Mouse (Mus musculus) hindbrain, postnatal 0 days (tissue): ENCODE data around the gene Csmd2. TPM values are rescaled to one million over a fixed set of nuclear protein-coding genes. Genes with fewer than 3 reads are reported as not detected.

Experiments used
- ATAC-seq: fragments of 200-750 bp; cut with Nextera tagmentation; 2 replicates; pipeline ENCODE4 v1.8.0; 2017; ENCODE audit warnings: mild to moderate bottlenecking, moderate TSS enrichment, moderate library complexity
- DNase-seq: peaks from one replicate; pipeline ENCODE4 v3.0.0-alpha.2; 2015; ENCODE audit warnings: low spot score
- H3K27ac ChIP-seq: fragments of 300-500 bp; sonication (generic); 2 replicates; pipeline ENCODE4 v1.5.1; 2014; ENCODE audit warnings: mild to moderate bottlenecking
- H3K27me3 ChIP-seq: fragments of 300-500 bp; sonication (generic); 2 replicates; pipeline ENCODE4 v1.6.1; 2014; ENCODE audit warnings: low read length, mixed read lengths; ENCODE audit not compliant: insufficient read depth
- H3K36me3 ChIP-seq: fragments of 300-500 bp; sonication (generic); 2 replicates; pipeline ENCODE4 v1.6.1; 2014; ENCODE audit warnings: low read length, mixed read lengths; ENCODE audit not compliant: insufficient read depth
- H3K4me1 ChIP-seq: fragments of 300-500 bp; sonication (generic); 2 replicates; pipeline ENCODE4 v1.6.1; 2014; ENCODE audit warnings: antibody characterized with exemption, low read length, mixed read lengths; ENCODE audit not compliant: insufficient read depth
- H3K4me2 ChIP-seq: fragments of 300-500 bp; sonication (generic); 2 replicates; pipeline ENCODE4 v1.6.1; 2014; ENCODE audit warnings: low read depth, mild to moderate bottlenecking, low read length, moderate library complexity, mixed read lengths
- H3K4me3 ChIP-seq: fragments of 300-500 bp; sonication (generic); 2 replicates; pipeline ENCODE4 v1.5.1; 2014; ENCODE audit warnings: low read length
- H3K9ac ChIP-seq: fragments of 300-500 bp; sonication (generic); replicated peaks from 2 replicates; pipeline ENCODE4 v1.6.1; 2014; ENCODE audit warnings: mild to moderate bottlenecking, low read length, moderate library complexity, mixed read lengths
- H3K9me3 ChIP-seq: fragments of 300-500 bp; sonication (generic); 2 replicates; pipeline ENCODE4 v1.6.1; 2016; ENCODE audit warnings: low read length, mixed read lengths
- CTCF ChIP-seq: IDR thresholded peaks from 2 replicates; pipeline ENCODE4 v1.5.1; 2016; ENCODE audit warnings: antibody characterized with exemption, control low read depth, low read depth
- WGBS: fragments of 180-500 bp; shearing (Covaris S2); extraction: QIAGEN DNeasy Blood & Tissue Kit; methylation state at CpG from one replicate; pipeline ENCODE4 v1.1.7; 2014; 5-methylcytosine and 5-hydroxymethylcytosine counted together
- polyA plus RNA-seq: library from polyadenylated mRNA; unstranded; fragments of >200 nt; fragmentation: Nextera tagmentation; extraction: Ambion mirVana; gene quantifications from 2 replicates; pipeline ENCODE4 v1.2.1, GENCODE M21; 2015
- total RNA-seq: library from RNA; depleted of rRNA; stranded (reverse); fragments of >200 nt; gene quantifications from 2 replicates; pipeline ENCODE4 v1.2.3, GENCODE M21; 2014

Gene Csmd2
- total and polyA plus RNA-seq, 2 experiments from 2014 or later: 8.2 to 41.3 TPM

DNA sequence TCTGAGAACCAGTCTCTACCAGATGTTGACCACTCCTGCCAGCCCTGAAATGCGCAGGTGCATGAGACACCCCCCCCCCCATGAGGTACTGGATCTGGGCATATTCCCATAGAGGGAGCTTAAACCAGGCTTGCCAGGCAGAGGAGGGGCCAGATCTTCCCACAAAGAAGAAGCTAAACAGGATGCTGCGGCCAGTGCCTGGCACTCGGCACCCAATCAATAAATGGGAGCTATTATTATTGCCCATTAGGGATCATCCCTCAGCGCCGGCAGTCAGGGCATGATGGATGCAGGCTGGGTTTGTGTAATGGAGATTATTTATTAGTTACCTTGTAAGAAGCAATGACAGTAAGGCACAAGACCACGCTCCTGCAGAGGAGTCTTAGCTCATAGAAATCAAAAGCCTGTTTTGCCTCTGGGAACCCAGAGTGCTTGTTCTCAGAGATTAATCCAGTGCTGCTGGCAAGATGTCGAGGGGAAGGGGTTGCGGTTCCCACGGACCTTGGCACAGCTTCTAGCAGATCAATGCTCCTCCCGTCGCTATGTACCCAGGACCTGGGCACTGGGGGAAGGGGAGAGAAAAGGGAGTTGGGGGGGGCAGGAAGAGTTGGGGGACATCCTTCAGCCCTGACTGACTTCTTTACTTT, 146.8 kb downstream of the Csmd2 start:
- H3K27ac ChIP-seq: peak overlapping the region; percentile 52
- peak overlapping the region; percentile 27 for H3K4me2 ChIP-seq
- DNase-seq (peak; percentile 47), ATAC-seq (0 out of 2 replicates have a peak, but pooled peaks have one; percentile 15)
- WGBS: 29% methylated on average over 11 of the region's 11 CpGs
- no peaks in the 10 kb centered on the region for H3K27me3 ChIP-seq
- no peaks in the 10 kb centered on the region for H3K36me3 ChIP-seq
- H3K4me1 ChIP-seq: peaks cover 21% of the 10 kb centered on the region
- H3K9me3 ChIP-seq: no peaks in the 10 kb centered on the region
- TF ChIP-seq CTCF: no peak
- H3K9ac ChIP-seq: no peak overlapping the region
- H3K4me3 ChIP-seq: no peak overlapping the region

DNA sequence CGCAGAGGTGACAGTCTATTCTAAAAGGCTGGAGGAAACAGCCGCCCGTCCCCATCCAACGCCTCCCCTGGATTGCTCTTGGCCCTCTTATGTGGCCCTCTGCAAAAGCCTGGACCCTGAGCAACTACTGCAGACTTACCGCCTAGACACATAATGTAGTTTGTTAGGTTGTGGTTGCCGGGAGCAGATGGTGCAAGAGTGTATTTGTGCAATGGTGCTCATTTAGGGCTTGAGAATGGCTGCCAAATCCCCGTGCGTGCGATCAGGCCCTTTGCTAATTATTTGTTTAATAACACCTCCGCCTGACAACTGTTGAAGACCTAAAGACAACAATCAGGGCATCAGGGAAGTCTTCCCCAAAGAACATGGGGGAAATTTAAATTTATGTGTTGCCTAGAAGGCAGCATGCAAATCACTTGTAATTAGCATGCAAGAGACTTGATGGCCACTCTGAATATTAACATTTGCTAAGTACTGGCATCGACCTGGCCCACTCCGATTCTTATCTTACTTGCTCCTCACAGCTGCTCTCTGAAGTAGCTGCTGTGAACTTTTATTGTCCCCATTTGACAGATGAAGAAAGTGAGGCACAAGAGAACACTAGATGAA, 147.5 kb downstream of the Csmd2 start:
- Histone ChIP-seq H3K9ac (no peak overlapping the region), H3K27ac (peak overlapping the region; percentile 52; the same call in 1 of the 2 replicates), H3K4me3 (no peak overlapping the region), H3K9me3 (no peaks in the 10 kb centered on the region), H3K27me3 (no peaks in the 10 kb centered on the region), H3K36me3 (no peaks in the 10 kb centered on the region), H3K4me1 (peaks cover 21% of the 10 kb centered on the region), H3K4me2 (peak overlapping the region; percentile 27)
- ATAC-seq (no peak), DNase-seq (peak; percentile 53)
- 36% methylated on average over 12 of the region's 12 CpGs for WGBS
- TF ChIP-seq CTCF: no peak

DNA sequence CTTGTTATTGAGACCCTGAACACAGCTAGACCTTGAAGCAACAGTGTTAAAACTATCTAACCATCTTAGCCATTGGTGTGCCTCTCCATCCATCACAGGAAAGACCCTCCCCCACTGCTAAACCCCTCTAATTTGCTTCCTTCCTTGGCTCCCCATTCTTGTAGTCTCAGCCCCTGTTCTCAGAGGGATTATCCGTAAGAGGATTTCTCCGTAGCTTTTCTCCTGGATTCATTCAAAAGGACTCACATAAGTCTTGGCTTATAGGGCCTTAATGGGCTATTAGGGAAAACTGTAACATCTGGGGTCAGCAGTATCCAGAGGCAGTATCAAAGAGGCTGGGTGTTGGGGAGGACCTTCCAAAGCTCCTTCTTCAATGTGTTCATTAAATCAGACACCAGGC, 152.3 kb downstream of the Csmd2 start:
- no peak for TF ChIP-seq CTCF
- no peak overlapping the region for H3K9ac ChIP-seq
- no peak for DNase-seq
- H3K27ac ChIP-seq: no peak overlapping the region
- ATAC-seq: no peak
- peaks cover 16% of the 10 kb centered on the region for H3K4me1 ChIP-seq
- no peak overlapping the region for H3K4me2 ChIP-seq
- no peaks in the 10 kb centered on the region for H3K27me3 ChIP-seq
- 73% methylated on average over 2 of the region's 2 CpGs for WGBS
- H3K36me3 ChIP-seq: no peaks in the 10 kb centered on the region
- H3K4me3 ChIP-seq: no peak overlapping the region
- no peaks in the 10 kb centered on the region for H3K9me3 ChIP-seq

DNA sequence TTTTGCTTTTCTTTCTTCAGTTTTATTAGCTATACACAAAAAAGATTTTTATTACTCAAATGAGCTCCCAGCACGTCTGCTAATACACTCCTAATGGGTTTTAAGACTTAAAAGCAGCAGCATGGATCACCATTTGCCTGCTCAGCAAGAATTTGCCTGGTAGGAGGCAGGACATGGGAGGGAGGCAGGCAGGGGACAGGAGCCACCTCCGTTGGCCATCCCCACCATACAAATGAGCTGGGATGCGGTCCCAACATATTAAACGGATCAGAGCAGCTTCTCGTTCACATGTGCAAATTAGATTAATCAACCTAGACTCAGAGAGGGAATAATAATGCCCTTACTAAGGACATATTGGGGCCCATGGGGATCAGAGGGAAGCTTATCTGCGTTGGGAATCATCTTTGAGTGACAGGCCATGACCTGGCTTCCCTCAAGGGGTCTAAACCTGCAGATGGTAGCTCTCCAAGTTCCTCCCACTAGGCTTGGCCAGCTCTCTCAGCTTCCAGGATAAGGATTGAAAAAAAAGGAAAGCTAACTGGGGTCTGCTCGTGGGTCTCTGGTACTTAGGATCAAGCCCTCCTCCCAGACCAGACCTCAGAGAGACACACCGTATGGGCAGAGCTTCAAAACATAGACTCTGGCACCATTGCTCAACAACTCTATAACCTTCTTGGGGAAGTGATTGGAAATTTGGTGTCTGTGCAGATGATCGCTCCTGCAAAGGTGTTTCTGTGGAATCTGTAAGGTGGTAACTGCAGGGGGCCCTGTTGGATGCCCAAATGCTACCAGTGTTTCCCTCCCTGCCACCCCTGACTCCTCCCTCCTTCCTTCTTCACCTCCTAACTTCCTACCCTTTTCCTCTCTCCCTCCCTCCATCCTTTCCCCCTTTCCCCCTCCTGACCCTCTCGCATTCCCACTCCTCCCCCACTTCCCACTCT, 153.8 kb downstream of the Csmd2 start:
- no peaks in the 10 kb centered on the region for H3K9me3 ChIP-seq
- TF ChIP-seq CTCF: no peak
- DNase-seq (peak; percentile 42), ATAC-seq (no peak; the same call in 1 of the 2 replicates)
- 38% methylated on average over 10 of the region's 10 CpGs for WGBS
- no peak overlapping the region for H3K4me3 ChIP-seq
- H3K4me2 ChIP-seq: no peak overlapping the region
- peak overlapping the region; percentile 32; the same call in 1 of the 2 replicates for H3K27ac ChIP-seq
- H3K36me3 ChIP-seq: no peaks in the 10 kb centered on the region
- H3K27me3 ChIP-seq: no peaks in the 10 kb centered on the region
- H3K4me1 ChIP-seq: peaks cover 15% of the 10 kb centered on the region
- no peak overlapping the region for H3K9ac ChIP-seq

DNA sequence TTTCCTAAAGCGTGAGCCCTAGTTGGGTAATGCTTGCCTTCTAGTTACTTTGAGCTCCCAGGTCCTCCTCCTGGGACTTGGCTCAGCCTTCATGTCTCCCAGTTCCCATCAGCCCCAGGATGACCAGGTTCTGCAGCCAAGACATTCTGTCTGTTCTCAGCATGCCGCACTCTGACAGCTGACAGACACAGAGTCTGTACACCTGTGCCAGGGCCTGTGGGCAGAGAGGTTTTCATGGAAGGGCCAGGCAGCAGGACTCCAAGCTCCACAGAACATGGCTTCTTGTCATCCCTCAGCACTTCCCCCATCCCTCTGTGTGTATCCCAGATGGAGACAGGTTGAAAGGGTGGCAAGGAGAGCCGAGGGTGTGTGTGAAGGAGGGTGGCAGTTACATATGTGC, 154.6 kb downstream of the Csmd2 start:
- ATAC-seq: no peak
- Histone ChIP-seq H3K27ac (no peak overlapping the region; the same call in 1 of the 2 replicates), H3K36me3 (no peaks in the 10 kb centered on the region), H3K27me3 (no peaks in the 10 kb centered on the region), H3K9me3 (no peaks in the 10 kb centered on the region), H3K4me3 (no peak overlapping the region), H3K9ac (no peak overlapping the region), H3K4me2 (no peak overlapping the region), H3K4me1 (peaks cover 15% of the 10 kb centered on the region)
- 57% methylated on average over 3 of the region's 3 CpGs for WGBS
- DNase-seq: peak; percentile 27
- no peak for TF ChIP-seq CTCF

DNA sequence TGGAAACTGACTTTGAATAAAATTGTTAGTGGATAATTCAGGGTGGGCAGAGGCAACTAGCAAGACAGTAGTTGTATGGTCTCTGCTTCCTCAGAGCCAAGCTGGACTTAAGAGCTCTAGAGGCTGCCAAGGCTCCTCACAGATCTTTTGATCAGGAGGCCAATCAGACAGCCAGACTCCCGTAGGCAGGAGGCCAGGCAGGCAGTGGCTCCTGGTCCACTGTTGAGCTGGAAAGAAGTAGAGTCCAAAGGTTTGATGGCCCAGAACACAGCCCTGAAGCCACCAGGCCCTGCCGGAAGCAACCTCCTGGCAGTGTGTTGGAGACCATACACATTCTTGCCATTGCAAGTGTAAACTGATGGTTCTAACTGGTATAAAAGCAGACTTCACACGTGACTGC, 155.5 kb downstream of the Csmd2 start:
- TF ChIP-seq CTCF: no peak
- no peak overlapping the region for H3K4me3 ChIP-seq
- H3K36me3 ChIP-seq: no peaks in the 10 kb centered on the region
- H3K9me3 ChIP-seq: no peaks in the 10 kb centered on the region
- peaks cover 15% of the 10 kb centered on the region for H3K4me1 ChIP-seq
- H3K27ac ChIP-seq: no peak overlapping the region
- H3K9ac ChIP-seq: no peak overlapping the region
- ATAC-seq: no peak
- WGBS: 81% methylated on average over 3 of the region's 3 CpGs
- no peak overlapping the region for H3K4me2 ChIP-seq
- no peaks in the 10 kb centered on the region for H3K27me3 ChIP-seq
- no peak for DNase-seq
